Mouse (Mus musculus) adrenal gland, adult 2 months (tissue): Measurements from ENCODE around the gene Myo16. TPM values are rescaled to one million over a fixed set of nuclear protein-coding genes. Genes with fewer than 3 reads are reported as not detected.

Experiments
- DNase-seq: peaks from one replicate; pipeline ENCODE4 v3.0.0; 2021
- polyA plus RNA-seq: library from polyadenylated mRNA; depleted of rRNA; stranded (reverse); fragments of >200 nt; gene quantifications from 2 replicates; pipeline ENCODE4 v1.2.3, GENCODE M21; 2012; rRNA removed
- total RNA-seq, 2 experiments: library from RNA; stranded (reverse); gene quantifications; 2 replicates each; pipeline ENCODE4 v1.2.3; 2021

The Myo16 gene
- total and polyA plus RNA-seq, 3 experiments = 0.03 TPM; not detected in 2

- no peak for DNase-seq
Observed at GRCm38 (mm10) chr8:10671862-10672548, 518.3 kb downstream of the Myo16 start.

GRCm38 (mm10) chr8:10677840-10678410 lies 524.2 kb downstream of the Myo16 start:
- no peak for DNase-seq

DNA sequence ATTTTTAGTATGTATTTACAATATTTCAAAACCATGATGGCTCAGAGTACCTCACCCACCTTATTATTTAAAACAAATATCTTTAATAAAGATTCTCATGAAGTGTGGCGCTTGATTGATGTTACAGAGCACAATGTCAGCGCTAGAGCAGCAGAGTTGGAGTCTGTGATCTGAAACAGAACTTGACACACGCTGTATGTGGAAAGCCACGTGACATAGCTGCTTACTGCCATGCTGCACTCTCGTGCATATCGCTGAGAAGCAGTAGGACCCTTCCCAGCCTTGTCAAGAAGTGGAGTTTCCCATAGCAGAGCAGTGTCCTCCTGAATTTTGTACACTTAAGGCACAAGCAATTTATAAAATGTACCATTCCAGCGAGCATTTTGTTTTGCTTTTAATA lies 528.2 kb downstream of the Myo16 start:
- no peak for DNase-seq

- peak; percentile 20 for DNase-seq
Observed at GRCm38 (mm10) chr8:10683088-10683487, 529.4 kb downstream of the Myo16 start.

Other genes with a start within 250 kb of the Myo16 start
- 1 to 10 TPM; 8.1 to 8.2 TPM for gene Lig4, start 176.2 kb upstream of the Myo16 start, total RNA-seq
- gene Lig4, start 176.2 kb upstream of the Myo16 start, polyA plus RNA-seq = 1.3 and 1.5 TPM in 2 replicates
- 10 to 100 TPM; 18.9 to 22.6 TPM for gene Abhd13, start 176.2 kb upstream of the Myo16 start, total RNA-seq
- 2.1 and 2.7 TPM in 2 replicates for gene Abhd13, start 176.2 kb upstream of the Myo16 start, polyA plus RNA-seq
- 10 to 100 TPM in 1 of 2 experiments, 1 to 10 TPM in 1; 5.9 to 13.4 TPM for gene Tnfsf13b, start 147.4 kb upstream of the Myo16 start, total RNA-seq
- 4.8 and 5.1 TPM in 2 replicates for gene Tnfsf13b, start 147.4 kb upstream of the Myo16 start, polyA plus RNA-seq